Mouse (Mus musculus): Measurements from ENCODE around the gene Zfyve1.

DNA sequence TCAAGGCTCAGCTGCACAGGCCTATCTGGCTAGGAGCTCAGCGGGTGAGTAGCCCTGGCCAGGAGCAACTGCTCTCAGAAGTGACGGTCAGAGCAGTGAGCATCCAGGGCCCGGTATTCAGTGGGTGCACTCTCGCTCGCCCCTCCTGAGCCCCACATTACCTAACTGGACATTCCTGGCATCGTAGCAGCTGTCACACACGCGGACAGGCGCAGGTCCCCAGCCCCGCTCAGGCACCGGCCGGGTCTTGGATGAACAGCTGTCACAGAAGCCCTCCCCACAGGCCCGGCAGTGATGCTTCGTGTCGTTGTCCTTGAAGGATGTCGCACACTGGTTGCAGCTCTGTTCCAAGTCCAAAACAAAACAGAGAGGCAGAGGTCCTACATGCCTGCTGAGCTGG is 45.7 kb downstream of the Zfyve1 start:
- TF ChIP-seq EP300 (IDR thresholded peaks at IDR 0.05; ENCODE audit: low read depth) = no peak
- TF ChIP-seq CTCF (IDR thresholded peaks at IDR 0.05; ENCODE audit: low read depth) = no peak

Measured in heart, postnatal 0 days (tissue).